Mouse (Mus musculus) neutrophil, adult 5-6 weeks (primary cell): ENCODE data around the gene Gm17174. TPM values are rescaled to one million over a fixed set of nuclear protein-coding genes. Genes with fewer than 3 reads are reported as not detected.
"Not testable (repeated sequence)": the region's sequence is repeated elsewhere in the genome, so short reads cannot be mapped to it uniquely, and the experiment has no call there.

Source experiments
- ATAC-seq: fragments of 151-379, 151-347 bp; 2 replicates; pipeline ENCODE4 v1.8.0; 2017; ENCODE audit warnings: mild to moderate bottlenecking, moderate TSS enrichment; ENCODE audit not compliant: insufficient number of reproducible peaks, poor library complexity, low FRiP score, severe bottlenecking; ENCODE audit errors: extremely low read depth
- total RNA-seq: library from RNA; stranded (forward); fragments of 200-1000 nt; gene quantifications from 2 replicates; pipeline ENCODE4 v1.2.3, GENCODE M21; 2017

Gene Gm17174
- not detected in 2 replicates for total RNA-seq

GRCm38 (mm10) chr14:51592039-51592438 lies at the start of gene Gm17174:
Gene Gm17174 (minus strand): TSS chr14:51592139.
- ATAC-seq: not testable (repeated sequence)

- not testable (repeated sequence) for ATAC-seq
Measured at GRCm38 (mm10) chr14:51635566-51635965, 43.6 kb upstream of the Gm17174 start, which contains the start of gene Gm4181. Gene Gm4181 (minus strand): TSS chr14:51635666.

- not testable (repeated sequence) for ATAC-seq
Measured at GRCm38 (mm10) chr14:51632426-51632825, 40.5 kb upstream of the Gm17174 start.

GRCm38 (mm10) chr14:51611210-51611609 lies 19.3 kb upstream of the Gm17174 start, which contains the start of gene Gm17078:
Gene Gm17078 (minus strand): TSS chr14:51611310.
- no peak for ATAC-seq

- not testable (repeated sequence) for ATAC-seq
Measured at GRCm38 (mm10) chr14:51573963-51574362, 18.0 kb downstream of the Gm17174 start, which contains the start of gene Gm17175. Gene Gm17175 (minus strand): TSS chr14:51574063.

- ATAC-seq: no peak
Measured at GRCm38 (mm10) chr14:51552490-51552889, 39.4 kb downstream of the Gm17174 start, which contains the start of gene Gm5622. Gene Gm5622 (plus strand): TSS chr14:51552790.

Other genes starting within 250 kb of the Gm17174 start
- gene Gm7247, start 230.4 kb downstream of the Gm17174 start, total RNA-seq: not detected in 2 replicates
- gene Vmn2r88, start 181.3 kb downstream of the Gm17174 start, total RNA-seq: not detected in 2 replicates
- gene Vmn2r89, start 140.3 kb downstream of the Gm17174 start, total RNA-seq: not detected in 2 replicates
- gene Gm5622, start 39.3 kb downstream of the Gm17174 start, total RNA-seq: not detected in 2 replicates
- gene Gm17175, start 18.1 kb downstream of the Gm17174 start, total RNA-seq: not detected in 2 replicates
- gene Gm17078, start 19.2 kb upstream of the Gm17174 start, total RNA-seq: not detected in 2 replicates
- not detected in 2 replicates for gene Gm4181, start 43.5 kb upstream of the Gm17174 start, total RNA-seq
- not detected in 2 replicates for gene Gm17079, start 103.3 kb upstream of the Gm17174 start, total RNA-seq
- gene Gm5800, start 125.0 kb upstream of the Gm17174 start, total RNA-seq: not detected in 2 replicates
- gene Ang4, start 181.5 kb upstream of the Gm17174 start, total RNA-seq: not detected in 2 replicates
- not detected in 2 replicates for gene AY358078, start 207.9 kb upstream of the Gm17174 start, total RNA-seq